Mouse (Mus musculus) stomach, embryonic 16.5 days (tissue): ENCODE results near the gene Iqcj. TPM values are rescaled to one million over a fixed set of nuclear protein-coding genes. Genes with fewer than 3 reads are reported as not detected.

ENCODE experiments used
- ATAC-seq: fragments of 200-750 bp; cut with Nextera tagmentation; 2 replicates; pipeline ENCODE4 v1.8.0; 2017; ENCODE audit warnings: moderate number of reproducible peaks, moderate TSS enrichment; ENCODE audit not compliant: insufficient read depth, low FRiP score
- H3K27ac ChIP-seq: fragments of 300-500 bp; sonication (generic); 2 replicates; pipeline ENCODE4 v1.5.1; 2014; ENCODE audit warnings: low read length
- H3K27me3 ChIP-seq: fragments of 300-500 bp; sonication (generic); 2 replicates; pipeline ENCODE4 v1.6.1; 2014; ENCODE audit warnings: low read length, control low read depth, mixed read lengths; ENCODE audit not compliant: control insufficient read depth, insufficient read depth
- H3K36me3 ChIP-seq: fragments of 300-500 bp; sonication (generic); 2 replicates; pipeline ENCODE4 v1.6.1; 2014; ENCODE audit warnings: low read length; ENCODE audit not compliant: control insufficient read depth, insufficient read depth
- H3K4me1 ChIP-seq: fragments of 300-500 bp; sonication (generic); 2 replicates; pipeline ENCODE4 v1.6.1; 2014; ENCODE audit warnings: low read length, control low read depth, mixed read lengths; ENCODE audit not compliant: control insufficient read depth, insufficient read depth
- H3K4me2 ChIP-seq: fragments of 300-500 bp; sonication (generic); 2 replicates; pipeline ENCODE4 v1.6.1; 2014; ENCODE audit warnings: low read depth, low read length, mixed read lengths
- H3K4me3 ChIP-seq: fragments of 300-500 bp; sonication (generic); replicated peaks from 2 replicates; pipeline ENCODE4 v1.5.1; 2014; ENCODE audit warnings: mild to moderate bottlenecking, low read length
- H3K9ac ChIP-seq: fragments of 300-500 bp; sonication (generic); 2 replicates; pipeline ENCODE4 v1.6.1; 2014; ENCODE audit warnings: low read length
- H3K9me3 ChIP-seq: fragments of 300-500 bp; sonication (generic); replicated peaks from 2 replicates; pipeline ENCODE4 v1.6.1; 2016; ENCODE audit warnings: low read length, control low read depth; ENCODE audit not compliant: control insufficient read depth
- WGBS: fragments of 180-500 bp; shearing (Covaris S2); extraction: QIAGEN DNeasy Blood & Tissue Kit; methylation state at CpG from one replicate; pipeline ENCODE4 v1.1.7; 2014; 5-methylcytosine and 5-hydroxymethylcytosine counted together
- polyA plus RNA-seq: library from polyadenylated mRNA; unstranded; fragments of >200 nt; fragmentation: Nextera tagmentation; extraction: Ambion mirVana; gene quantifications from 2 replicates; pipeline ENCODE4 v1.2.1, GENCODE M21; 2015

Iqcj gene
- polyA plus RNA-seq, 1 experiment from 2014 or later = not detected

- ATAC-seq = no peak
- Histone ChIP-seq H3K9ac (no peak overlapping the region), H3K4me2 (no peak overlapping the region), H3K9me3 (no peaks in the 10 kb centered on the region), H3K4me3 (no peak overlapping the region), H3K36me3 (no peaks in the 10 kb centered on the region), H3K27ac (no peak overlapping the region), H3K4me1 (no peaks in the 10 kb centered on the region), H3K27me3 (no peaks in the 10 kb centered on the region)
- WGBS = 80% methylated on average over 10 of the region's 10 CpGs
Observed at GRCm38 (mm10) chr3:67892768-67893167, 748 bp downstream of the Iqcj start.

GRCm38 (mm10) chr3:67902517-67902916, 10.5 kb downstream of the Iqcj start:
- WGBS = 76% methylated on average over 4 of the region's 4 CpGs
- Histone ChIP-seq H3K4me1 (no peaks in the 10 kb centered on the region), H3K27me3 (no peaks in the 10 kb centered on the region), H3K9ac (no peak overlapping the region), H3K4me3 (no peak overlapping the region), H3K4me2 (no peak overlapping the region), H3K36me3 (no peaks in the 10 kb centered on the region), H3K27ac (no peak overlapping the region), H3K9me3 (no peaks in the 10 kb centered on the region)
- ATAC-seq = no peak

DNA sequence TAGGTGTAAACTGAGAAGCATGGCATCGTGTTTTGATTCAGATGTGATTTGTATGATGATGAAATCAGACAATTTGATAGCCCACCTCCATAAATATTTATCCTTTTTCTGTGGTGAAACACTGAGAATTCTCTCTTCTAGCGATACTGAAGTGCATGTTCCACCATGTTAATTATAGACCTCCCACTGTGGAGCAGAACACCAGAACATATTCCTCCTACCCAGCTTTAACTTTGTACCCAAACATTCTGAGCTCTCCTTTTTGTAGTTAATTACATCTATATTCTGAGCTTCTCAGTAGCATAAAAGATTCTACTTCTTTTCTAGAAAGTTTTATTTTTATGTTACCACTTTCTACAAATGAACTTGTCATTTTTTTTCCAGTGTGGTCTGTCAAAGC, 16.6 kb downstream of the Iqcj start:
- no peak for ATAC-seq
- no peak overlapping the region for H3K4me3 ChIP-seq
- H3K36me3 ChIP-seq = no peaks in the 10 kb centered on the region
- no peak overlapping the region for H3K9ac ChIP-seq
- H3K27me3 ChIP-seq = no peaks in the 10 kb centered on the region
- no peaks in the 10 kb centered on the region for H3K9me3 ChIP-seq
- H3K27ac ChIP-seq = no peak overlapping the region
- no peaks in the 10 kb centered on the region for H3K4me1 ChIP-seq
- H3K4me2 ChIP-seq = no peak overlapping the region
- WGBS = 78% methylated on average over 2 of the region's 2 CpGs

GRCm38 (mm10) chr3:67918098-67918497, 26.1 kb downstream of the Iqcj start:
- no peak overlapping the region for H3K27ac ChIP-seq

GRCm38 (mm10) chr3:67918634-67919259, 26.7 kb downstream of the Iqcj start:
- no peaks in the 10 kb centered on the region for H3K27me3 ChIP-seq
- no peaks in the 10 kb centered on the region for H3K36me3 ChIP-seq
- H3K27ac ChIP-seq = no peak overlapping the region
- H3K4me1 ChIP-seq = no peaks in the 10 kb centered on the region
- no peak overlapping the region for H3K9ac ChIP-seq
- H3K9me3 ChIP-seq = no peaks in the 10 kb centered on the region
- no peak overlapping the region for H3K4me3 ChIP-seq
- H3K4me2 ChIP-seq = no peak overlapping the region
- 49% methylated on average over 8 of the region's 8 CpGs for WGBS
- ATAC-seq = no peak

More at GRCm38 (mm10) chr3:67918098-67918497, 26.1 kb downstream of the Iqcj start:
- Histone ChIP-seq H3K4me1 (no peaks in the 10 kb centered on the region), H3K27me3 (no peaks in the 10 kb centered on the region), H3K9ac (no peak overlapping the region), H3K9me3 (no peaks in the 10 kb centered on the region), H3K4me2 (no peak overlapping the region), H3K36me3 (no peaks in the 10 kb centered on the region), H3K4me3 (no peak overlapping the region)
- ATAC-seq = no peak
- 90% methylated on average over 3 of the region's 3 CpGs for WGBS

DNA sequence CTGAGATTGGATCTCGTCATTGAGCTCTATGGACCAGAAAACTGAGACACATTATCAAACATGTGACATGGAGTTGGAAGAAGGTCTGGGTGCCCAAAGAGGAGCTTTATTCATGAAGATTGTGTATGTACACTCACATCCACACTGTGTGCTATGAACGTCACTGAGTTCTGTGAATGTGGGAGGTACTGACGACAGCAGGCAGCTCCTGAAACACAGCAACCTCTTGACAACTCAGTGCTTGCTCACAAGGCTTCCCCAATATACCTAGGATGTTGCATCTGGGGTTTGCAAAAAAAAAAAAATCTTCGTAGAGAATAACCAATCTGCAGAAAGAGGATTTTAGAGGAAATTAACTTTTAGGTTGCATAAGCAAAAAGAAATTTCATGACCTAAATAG, 31.1 kb downstream of the Iqcj start:
- H3K9me3 ChIP-seq = no peaks in the 10 kb centered on the region
- WGBS = 79% methylated on average over 4 of the region's 4 CpGs
- no peak overlapping the region for H3K27ac ChIP-seq

GRCm38 (mm10) chr3:67925453-67925852, 33.4 kb downstream of the Iqcj start:
- H3K27me3 ChIP-seq = no peaks in the 10 kb centered on the region
- H3K9ac ChIP-seq = no peak overlapping the region
- H3K9me3 ChIP-seq = no peaks in the 10 kb centered on the region
- no peak overlapping the region for H3K4me3 ChIP-seq
- 62% methylated on average over 2 of the region's 2 CpGs for WGBS
- no peaks in the 10 kb centered on the region for H3K4me1 ChIP-seq
- no peak for ATAC-seq
- H3K4me2 ChIP-seq = no peak overlapping the region
- H3K36me3 ChIP-seq = no peaks in the 10 kb centered on the region
- no peak overlapping the region for H3K27ac ChIP-seq

More for the DNA sequence above, 31.1 kb downstream of the Iqcj start:
- no peak overlapping the region for H3K9ac ChIP-seq
- no peak for ATAC-seq
- no peaks in the 10 kb centered on the region for H3K36me3 ChIP-seq
- no peak overlapping the region for H3K4me2 ChIP-seq
- no peaks in the 10 kb centered on the region for H3K27me3 ChIP-seq
- no peaks in the 10 kb centered on the region for H3K4me1 ChIP-seq
- no peak overlapping the region for H3K4me3 ChIP-seq

DNA sequence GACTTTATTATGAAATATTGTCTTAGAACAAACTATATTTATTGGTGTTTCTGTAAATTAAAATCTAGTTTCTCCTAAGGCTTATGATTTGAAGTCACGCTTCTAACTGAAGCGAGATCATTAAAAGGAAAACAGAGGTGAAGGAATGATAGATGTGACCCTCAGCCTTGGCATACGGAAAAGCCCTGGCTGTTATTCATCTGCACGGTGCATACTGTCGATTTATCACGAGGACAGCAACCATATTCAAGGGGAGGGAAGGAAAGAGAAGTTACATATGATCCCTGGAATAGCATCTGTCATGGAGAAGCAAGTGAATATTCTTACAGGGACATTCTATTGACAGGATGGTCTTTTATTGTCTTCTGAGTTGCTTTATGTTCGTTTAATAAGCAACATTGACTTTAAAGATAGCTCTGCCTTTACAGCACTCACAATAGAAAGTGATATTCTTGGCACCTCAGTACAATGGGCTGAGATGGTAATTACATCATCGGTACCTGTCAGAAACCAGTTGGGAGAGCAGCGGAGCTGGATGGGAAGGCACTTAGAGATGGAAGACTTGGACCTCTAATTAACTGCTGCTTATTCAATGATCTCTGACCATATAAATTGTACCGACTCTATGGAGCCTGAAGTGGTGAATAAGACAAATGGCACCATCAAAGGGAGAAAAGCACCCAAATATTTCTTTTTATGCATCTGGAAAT, 38.6 kb downstream of the Iqcj start:
- 72% methylated on average over 10 of the region's 10 CpGs for WGBS
- H3K27me3 ChIP-seq = no peaks in the 10 kb centered on the region
- no peak overlapping the region for H3K27ac ChIP-seq
- ATAC-seq = no peak
- no peak overlapping the region for H3K4me2 ChIP-seq
- H3K36me3 ChIP-seq = no peaks in the 10 kb centered on the region
- no peak overlapping the region for H3K9ac ChIP-seq
- H3K4me1 ChIP-seq = no peaks in the 10 kb centered on the region
- H3K4me3 ChIP-seq = no peak overlapping the region
- H3K9me3 ChIP-seq = no peaks in the 10 kb centered on the region

DNA sequence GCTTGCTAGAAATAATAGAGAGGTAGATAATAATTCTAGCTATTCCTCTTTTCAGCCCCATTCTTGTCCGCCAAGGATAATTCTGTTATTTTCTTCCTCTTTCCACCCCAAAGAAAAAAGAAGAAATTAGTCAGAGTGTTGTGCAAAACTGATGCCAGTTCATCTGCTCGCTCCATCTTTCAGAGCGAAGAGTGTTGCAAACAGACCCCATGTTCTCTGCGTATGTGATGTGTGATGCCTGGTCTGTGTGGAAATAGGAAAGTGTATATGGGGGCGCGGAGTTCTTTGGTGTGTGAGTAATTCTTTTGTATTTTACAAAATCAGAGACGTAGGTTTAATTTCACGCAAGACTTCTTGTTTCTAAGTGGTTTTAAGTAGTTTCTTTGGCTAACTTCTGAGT, 39.2 kb downstream of the Iqcj start:
- H3K36me3 ChIP-seq = no peaks in the 10 kb centered on the region
- no peak overlapping the region for H3K4me3 ChIP-seq
- no peaks in the 10 kb centered on the region for H3K9me3 ChIP-seq
- H3K9ac ChIP-seq = no peak overlapping the region
- H3K27ac ChIP-seq = no peak overlapping the region
- no peaks in the 10 kb centered on the region for H3K27me3 ChIP-seq
- H3K4me2 ChIP-seq = no peak overlapping the region
- no peaks in the 10 kb centered on the region for H3K4me1 ChIP-seq
- WGBS = 91% methylated on average over 8 of the region's 8 CpGs
- no peak for ATAC-seq
